Mouse (Mus musculus) bone marrow macrophage, adult 2 months (primary cell): ENCODE data around the gene Jkamp. TPM values are rescaled to one million over a fixed set of nuclear protein-coding genes. Genes with fewer than 3 reads are reported as not detected.

ENCODE experiments used
- H3K27ac ChIP-seq: 2 replicates; pipeline ENCODE4 v1.5.1; 2012; ENCODE audit warnings: low read depth, low read length; ENCODE audit not compliant: insufficient read depth
- H3K4me1 ChIP-seq: 2 replicates; pipeline ENCODE4 v1.6.1; 2012; ENCODE audit warnings: low read length; ENCODE audit not compliant: control insufficient read depth, insufficient read depth
- H3K4me3 ChIP-seq: 2 replicates; pipeline ENCODE4 v1.5.1; 2012; ENCODE audit warnings: mild to moderate bottlenecking, low read length, moderate library complexity; ENCODE audit not compliant: insufficient read depth
- CTCF ChIP-seq: IDR thresholded peaks from 2 replicates; pipeline ENCODE4 v1.5.1; 2012; ENCODE audit warnings: low read depth, mild to moderate bottlenecking, low read length, moderate library complexity
- POLR2A ChIP-seq: IDR thresholded peaks from 2 replicates; pipeline ENCODE4 v1.6.1; 2012; ENCODE audit warnings: mild to moderate bottlenecking, low read depth, low read length, borderline replicate concordance
- polyA plus RNA-seq: library from polyadenylated mRNA; stranded (reverse); fragments of >200 nt; gene quantifications from 2 replicates; pipeline ENCODE4 v1.2.4, GENCODE M21; 2012; ENCODE audit not compliant: missing spikeins, insufficient read depth, insufficient read length

Jkamp gene
- polyA plus RNA-seq, 1 experiment: 29.7 TPM

- Histone ChIP-seq H3K27ac (no peak overlapping the region), H3K4me3 (no peak overlapping the region), H3K4me1 (no peaks in the 10 kb centered on the region)
- TF ChIP-seq CTCF (no peak), POLR2A (no peak)
Measured at GRCm38 (mm10) chr12:72129203-72129602, 43.8 kb downstream of the Jkamp start.

GRCm38 (mm10) chr12:72150786-72151185 is 65.4 kb downstream of the Jkamp start:
- H3K27ac ChIP-seq: no peak overlapping the region
- H3K4me1 ChIP-seq: no peaks in the 10 kb centered on the region
- no peak for TF ChIP-seq CTCF
- TF ChIP-seq POLR2A: no peak
- H3K4me3 ChIP-seq: no peak overlapping the region

Other genes starting within 250 kb of the Jkamp start
- not detected in 2 replicates for gene Gpr135, start 14.5 kb upstream of the Jkamp start, polyA plus RNA-seq
- gene L3hypdh, start 150 bp upstream of the Jkamp start, polyA plus RNA-seq: 1.7 and 1.9 TPM in 2 replicates
- gene Ccdc175, start 99.4 kb downstream of the Jkamp start, polyA plus RNA-seq: not detected in 2 replicates